Comparison of ENCODE assay signal across 19 mouse cellular contexts in the genomic region with DNA sequence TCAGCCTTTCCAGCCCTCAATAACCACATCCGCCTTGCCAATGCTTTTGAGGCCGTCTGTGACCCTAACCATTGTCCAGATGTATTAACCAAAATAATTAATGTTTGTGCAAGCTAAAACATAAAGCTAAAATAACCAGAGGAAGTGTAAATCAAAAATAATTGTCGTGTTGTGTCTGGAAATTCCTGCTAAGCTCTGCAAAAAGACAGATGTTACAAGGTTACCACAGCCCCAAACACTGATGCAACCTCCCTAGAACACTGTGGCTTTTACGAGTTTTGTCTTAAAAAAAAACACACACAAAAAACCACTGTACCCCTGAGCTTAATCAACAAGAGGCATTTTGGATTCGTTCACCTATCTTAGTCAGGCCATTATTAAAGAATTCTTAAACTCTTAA.
DNase-seq lines count a peak whose midpoint lies in the region; ATAC-seq and TF ChIP-seq lines count a peak whose summit lies in the region.
"Had no signal": no experiment of that assay in that cellular context is flagged by ENCODE, and none has a peak within 500 bp of the region (broad histone marks: within the 10 kb centered on the region; RNA-seq: fewer than 3 reads in every experiment).

No protein-coding gene starts in this region.

- peak; percentile 21 for DNase-seq in kidney, adult 9 months
- DNase-seq in kidney, postnatal 14 days, result no peak
- DNase-seq in lung, postnatal 0 days (ENCODE audit: low spot score), result peak; percentile 68
- no peak for DNase-seq in lung, postnatal 14 days
- peak; percentile 59 for DNase-seq in induced T-regulatory cell, adult 2 months (ENCODE audit: low read depth)
- no peak for DNase-seq in stomach, postnatal 0 days (ENCODE audit: low spot score)
- DNase-seq in B cell, adult 2 months, result no peak
- no peak for DNase-seq in cerebellum, adult 8-10 months
- DNase-seq: adrenal gland, adult 8-10 months; adrenal gland, postnatal 36 days; cerebellum, adult 2 months; cerebellum, postnatal 14 days; embryo, embryonic 11 days had no signal

- no peak overlapping the region for H3K9ac ChIP-seq in lung, postnatal 0 days (replicated peaks; ENCODE audit: low read depth)
- H3K9ac ChIP-seq in stomach, postnatal 0 days (ENCODE audit: low read length), result no peak overlapping the region
- H3K9ac ChIP-seq: embryonic facial prominence, embryonic 15.5 days; forebrain, embryonic 15.5 days; hindbrain, embryonic 14.5 days had no signal

- no peak overlapping the region for H3K27ac ChIP-seq in lung, postnatal 0 days (ENCODE audit: low read length)
- H3K27ac ChIP-seq in stomach, postnatal 0 days (replicated peaks), result 0 out of 2 replicates have a peak overlapping the region, but pooled peaks have one; percentile 8
- H3K27ac ChIP-seq: embryonic facial prominence, embryonic 15.5 days; forebrain, embryonic 10.5 days; forebrain, embryonic 15.5 days; heart, embryonic 10.5 days; hindbrain, embryonic 14.5 days had no signal

- no peak overlapping the region for H3K4me2 ChIP-seq in lung, postnatal 0 days (replicated peaks; ENCODE audit: low read depth, low read length)
- H3K4me2 ChIP-seq in stomach, postnatal 0 days (replicated peaks; ENCODE audit: low read depth), result no peak overlapping the region
- H3K4me2 ChIP-seq: embryonic facial prominence, embryonic 15.5 days; forebrain, embryonic 15.5 days; hindbrain, embryonic 14.5 days had no signal

- no peak for TF ChIP-seq EP300 in lung, postnatal 0 days (IDR thresholded peaks at IDR 0.05)
- no peak for TF ChIP-seq EP300 in stomach, postnatal 0 days (optimal IDR thresholded peaks at IDR 0.05)

- no peak overlapping the region for H3K4me3 ChIP-seq in lung, postnatal 0 days (ENCODE audit: low read depth, low read length)
- no peak overlapping the region for H3K4me3 ChIP-seq in stomach, postnatal 0 days (ENCODE audit: low read depth, low read length)
- H3K4me3 ChIP-seq: embryonic facial prominence, embryonic 15.5 days; erythroblast, embryonic 14.5 days; forebrain, embryonic 10.5 days; forebrain, embryonic 15.5 days; heart, embryonic 10.5 days had no signal

- no peaks in the 10 kb centered on the region for H3K36me3 ChIP-seq in lung, postnatal 0 days (ENCODE audit: insufficient read depth, low read length)
- no peaks in the 10 kb centered on the region for H3K36me3 ChIP-seq in stomach, postnatal 0 days (ENCODE audit: control insufficient read depth, insufficient read depth, low read length)
- H3K36me3 ChIP-seq: embryonic facial prominence, embryonic 15.5 days; forebrain, embryonic 10.5 days; forebrain, embryonic 15.5 days; heart, embryonic 10.5 days had no signal

- WGBS in lung, postnatal 0 days, result 59% methylated on average over 5 of the region's 5 CpGs
- 54% methylated on average over 5 of the region's 5 CpGs for WGBS in stomach, postnatal 0 days

- no peaks in the 10 kb centered on the region for H3K9me3 ChIP-seq in lung, postnatal 0 days (ENCODE audit: low read length)
- no peaks in the 10 kb centered on the region for H3K9me3 ChIP-seq in stomach, postnatal 0 days (ENCODE audit: control insufficient read depth, low read length)
- H3K9me3 ChIP-seq: embryonic facial prominence, embryonic 15.5 days; forebrain, embryonic 10.5 days; forebrain, embryonic 15.5 days; heart, embryonic 10.5 days had no signal

- no peaks in the 10 kb centered on the region for H3K27me3 ChIP-seq in lung, postnatal 0 days (replicated peaks; ENCODE audit: insufficient read depth, low read length)
- H3K27me3 ChIP-seq in stomach, postnatal 0 days (ENCODE audit: control insufficient read depth, insufficient read depth, low read length), result no peaks in the 10 kb centered on the region
- H3K27me3 ChIP-seq: embryonic facial prominence, embryonic 15.5 days; forebrain, embryonic 15.5 days had no signal

- H3K4me1 ChIP-seq in lung, postnatal 0 days (ENCODE audit: insufficient read depth, low read depth, low read length), result no peaks in the 10 kb centered on the region
- no peaks in the 10 kb centered on the region for H3K4me1 ChIP-seq in stomach, postnatal 0 days (replicated peaks; ENCODE audit: control insufficient read depth, insufficient read depth)

- no peak for TF ChIP-seq CTCF in lung, postnatal 0 days (IDR thresholded peaks at IDR 0.05)
- TF ChIP-seq CTCF in stomach, postnatal 0 days (IDR thresholded peaks at IDR 0.05; ENCODE audit: low read depth), result no peak

- ATAC-seq in lung, postnatal 0 days, result peak; percentile 51
- ATAC-seq in stomach, postnatal 0 days (ENCODE audit: low FRiP score, low TSS enrichment), result no peak
- ATAC-seq: forebrain, embryonic 15.5 days had no signal

Comparison
In these comparisons a context has a peak if more than half of its experiments do, and no peak if none do; other contexts are left out.
1. DNase-seq: peak in kidney, adult 9 months (single experiment), lung, postnatal 0 days (single experiment) and induced T-regulatory cell, adult 2 months (single experiment); none in kidney, postnatal 14 days (single experiment), lung, postnatal 14 days (single experiment), stomach, postnatal 0 days (single experiment), B cell, adult 2 months (0 of 2) and cerebellum, adult 8-10 months (single experiment).